Mouse (Mus musculus) intestine, embryonic 14.5 days (tissue): ENCODE measurements at regions not wholly inside any gene's neighbourhood (a gene's known extent, or its start where the extent isn't known, plus 50 kb on each side); places are given as distances from the start of the nearest gene placed in this dataset.

Experiments
- ATAC-seq: fragments of 200-750 bp; cut with Nextera tagmentation; replicated peaks from 2 replicates; pipeline ENCODE4 v1.8.0; 2017; ENCODE audit warnings: low read depth, moderate number of reproducible peaks, moderate TSS enrichment, moderate library complexity; ENCODE audit not compliant: low FRiP score, low TSS enrichment
- DNase-seq: peaks from one replicate; pipeline ENCODE4 v3.0.0-alpha.2; 2018; ENCODE audit warnings: low spot score
- H3K27ac ChIP-seq: fragments of 300-500 bp; sonication (generic); 2 replicates; pipeline ENCODE4 v1.5.1; 2014; ENCODE audit warnings: low read depth, mild to moderate bottlenecking, control low read depth
- H3K27me3 ChIP-seq: fragments of 300-500 bp; sonication (generic); replicated peaks from 2 replicates; pipeline ENCODE4 v1.6.1; 2014; ENCODE audit warnings: low read length, control low read depth; ENCODE audit not compliant: control insufficient read depth, insufficient read depth
- H3K36me3 ChIP-seq: fragments of 300-500 bp; sonication (generic); 2 replicates; pipeline ENCODE4 v1.6.1; 2014; ENCODE audit warnings: low read length, control low read depth; ENCODE audit not compliant: control insufficient read depth, insufficient read depth
- H3K4me1 ChIP-seq: fragments of 300-500 bp; sonication (generic); replicated peaks from 2 replicates; pipeline ENCODE4 v1.6.1; 2014; ENCODE audit warnings: low read length, control low read depth, mixed read lengths; ENCODE audit not compliant: control insufficient read depth, insufficient read depth
- H3K4me2 ChIP-seq: fragments of 300-500 bp; sonication (generic); 2 replicates; pipeline ENCODE4 v1.6.1; 2014; ENCODE audit warnings: low read length
- H3K4me3 ChIP-seq: fragments of 300-500 bp; sonication (generic); 2 replicates; pipeline ENCODE4 v1.5.1; 2014; ENCODE audit warnings: low read depth, low read length, control low read depth, mixed read lengths
- H3K9ac ChIP-seq: fragments of 300-500 bp; sonication (generic); 2 replicates; pipeline ENCODE4 v1.6.1; 2014; ENCODE audit warnings: mild to moderate bottlenecking, low read length
- H3K9me3 ChIP-seq: fragments of 300-500 bp; sonication (generic); 2 replicates; pipeline ENCODE4 v1.6.1; 2016; ENCODE audit warnings: low read length, control low read depth; ENCODE audit not compliant: control insufficient read depth
- WGBS: fragments of 180-500 bp; shearing (Covaris S2); extraction: QIAGEN DNeasy Blood & Tissue Kit; methylation state at CpG from one replicate; pipeline ENCODE4 v1.1.7; 2014; 5-methylcytosine and 5-hydroxymethylcytosine counted together

DNA sequence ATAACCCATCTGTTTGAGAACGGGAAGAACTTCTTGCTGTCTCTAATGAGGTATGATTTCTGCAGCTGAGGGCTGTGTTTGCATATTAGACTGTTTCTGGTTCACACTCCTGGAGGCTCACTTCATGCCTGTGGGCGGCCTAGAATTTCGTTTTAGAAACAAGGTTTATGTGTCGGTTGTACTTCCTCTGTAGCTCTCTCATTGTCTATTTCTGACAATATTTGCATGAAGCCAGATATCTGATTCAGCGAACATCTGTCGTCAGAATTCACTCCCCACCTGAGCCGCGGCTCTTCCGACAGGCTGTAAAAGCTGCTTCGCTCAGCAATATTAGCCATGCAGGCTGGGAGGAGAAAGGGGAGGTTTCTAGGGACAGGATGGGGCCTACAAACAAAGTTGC, 233.4 kb downstream of the Adra2a start:
- Histone ChIP-seq H3K9ac (no peak overlapping the region), H3K27ac (no peak overlapping the region), H3K9me3 (no peaks in the 10 kb centered on the region), H3K4me2 (no peak overlapping the region), H3K27me3 (no peaks in the 10 kb centered on the region), H3K4me1 (no peaks in the 10 kb centered on the region), H3K4me3 (no peak overlapping the region), H3K36me3 (no peaks in the 10 kb centered on the region)
- WGBS: 88% methylated on average over 10 of the region's 10 CpGs
- DNase-seq (no peak), ATAC-seq (no peak)

DNA sequence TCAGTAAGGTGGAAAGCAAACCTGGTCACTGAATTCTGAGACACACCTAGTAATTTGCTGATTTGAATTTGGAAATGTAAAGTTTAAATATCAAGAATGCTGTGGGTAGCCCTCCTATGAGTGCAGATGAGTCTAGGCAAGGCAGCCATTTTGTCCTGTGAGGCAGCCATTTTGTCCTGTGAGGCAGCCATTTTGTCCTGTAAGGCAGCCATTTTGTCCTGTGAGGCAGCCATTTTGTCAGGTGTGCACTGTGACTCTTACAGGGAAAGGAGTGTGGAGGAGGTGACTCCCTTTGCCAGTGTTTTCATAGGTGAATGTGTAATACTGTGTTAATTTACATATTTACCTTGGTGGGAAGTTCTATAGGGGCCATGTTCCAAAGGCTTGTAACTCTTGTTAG, 241.5 kb downstream of the Adra2a start:
- no peak overlapping the region for H3K4me2 ChIP-seq
- DNase-seq (no peak), ATAC-seq (no peak)
- no peaks in the 10 kb centered on the region for H3K27me3 ChIP-seq
- H3K36me3 ChIP-seq: no peaks in the 10 kb centered on the region
- no peak overlapping the region for H3K9ac ChIP-seq
- H3K9me3 ChIP-seq: no peaks in the 10 kb centered on the region
- H3K4me3 ChIP-seq: no peak overlapping the region
- no peaks in the 10 kb centered on the region for H3K4me1 ChIP-seq
- H3K27ac ChIP-seq: no peak overlapping the region

DNA sequence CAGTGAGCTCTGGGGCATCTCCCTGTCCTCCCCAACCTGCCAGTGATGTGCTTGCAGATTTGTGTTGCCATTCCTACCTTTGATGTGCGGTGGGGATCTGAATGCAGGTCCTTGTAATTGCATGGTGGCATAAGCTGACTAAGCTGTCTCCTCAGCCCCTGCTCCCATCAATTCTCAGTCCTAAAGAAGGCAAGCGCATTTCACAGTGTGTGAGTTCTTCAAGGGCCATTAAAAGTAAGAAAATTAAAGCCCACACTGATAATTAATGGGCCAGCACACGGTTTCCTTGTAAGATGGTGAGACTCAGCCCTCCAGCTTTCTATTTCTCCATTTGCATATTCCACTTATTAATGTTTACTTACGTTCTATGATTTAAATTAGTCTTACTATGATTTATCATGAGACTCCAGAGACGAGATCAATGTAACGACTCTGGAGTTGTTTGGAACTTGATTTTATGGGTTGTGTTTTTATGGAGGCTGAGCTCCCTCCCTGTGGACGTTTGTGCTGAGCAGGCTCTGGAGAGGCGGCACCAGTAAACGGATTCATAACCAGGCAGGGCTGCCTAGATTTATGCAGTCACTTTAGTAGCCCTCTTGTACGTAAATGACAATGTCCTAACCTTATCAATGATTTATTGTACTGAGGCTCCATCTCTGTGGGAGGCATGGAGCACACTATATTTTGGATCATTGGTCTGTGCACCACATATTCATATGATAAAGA, 253.9 kb downstream of the Adra2a start:
- ATAC-seq (no peak), DNase-seq (no peak)
- Histone ChIP-seq H3K4me3 (no peak overlapping the region), H3K36me3 (no peaks in the 10 kb centered on the region), H3K9ac (no peak overlapping the region), H3K27ac (no peak overlapping the region), H3K4me2 (no peak overlapping the region), H3K27me3 (no peaks in the 10 kb centered on the region), H3K9me3 (no peaks in the 10 kb centered on the region), H3K4me1 (no peaks in the 10 kb centered on the region)
- WGBS: 62% methylated on average over 10 of the region's 10 CpGs

DNA sequence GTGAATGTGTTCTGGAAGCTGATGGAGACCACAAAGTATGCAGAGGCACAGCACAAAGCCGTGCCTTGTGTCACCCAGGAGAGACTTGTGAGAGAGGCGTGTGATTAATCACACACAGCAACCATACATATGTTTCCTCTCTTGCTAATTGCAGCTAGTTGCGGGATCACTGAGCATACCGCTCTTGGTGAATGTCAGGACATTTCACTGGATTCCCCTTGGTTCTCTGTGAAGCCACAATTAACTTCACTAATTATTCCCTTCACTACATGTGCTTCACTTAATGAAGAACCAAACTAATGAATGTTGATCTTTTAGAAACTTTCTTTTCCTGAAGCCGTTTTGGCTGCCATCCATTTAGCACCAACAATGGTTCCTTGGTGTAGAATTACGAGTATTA, 267.3 kb downstream of the Adra2a start:
- no peak overlapping the region for H3K4me3 ChIP-seq
- WGBS: 70% methylated on average over 6 of the region's 6 CpGs
- H3K4me2 ChIP-seq: no peak overlapping the region
- no peaks in the 10 kb centered on the region for H3K27me3 ChIP-seq
- H3K9ac ChIP-seq: no peak overlapping the region
- H3K9me3 ChIP-seq: no peaks in the 10 kb centered on the region
- ATAC-seq: no peak
- no peak overlapping the region for H3K27ac ChIP-seq
- DNase-seq: no peak
- no peaks in the 10 kb centered on the region for H3K4me1 ChIP-seq
- no peaks in the 10 kb centered on the region for H3K36me3 ChIP-seq

DNA sequence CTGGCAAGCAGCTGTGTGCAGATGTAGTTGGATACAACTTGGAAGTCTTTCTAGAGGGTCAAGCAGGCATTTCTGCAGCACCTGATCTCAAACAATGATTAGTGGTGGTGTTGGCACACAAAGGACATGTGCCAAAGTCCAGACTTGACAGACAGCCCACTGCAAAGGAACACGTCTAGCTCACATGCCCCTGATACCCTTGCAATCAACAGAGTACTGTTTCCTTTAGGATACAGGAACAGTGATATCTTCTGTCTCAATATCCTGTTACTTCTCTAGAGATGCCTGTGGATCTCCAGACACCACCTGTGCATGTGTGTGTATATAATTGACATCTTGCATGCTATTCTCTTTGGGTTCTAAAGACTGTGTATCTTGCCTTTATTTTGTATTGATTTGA, 267.8 kb downstream of the Adra2a start:
- H3K4me2 ChIP-seq: no peak overlapping the region
- no peak overlapping the region for H3K27ac ChIP-seq
- H3K27me3 ChIP-seq: no peaks in the 10 kb centered on the region
- no peak overlapping the region for H3K4me3 ChIP-seq
- H3K4me1 ChIP-seq: no peaks in the 10 kb centered on the region
- no peak for ATAC-seq
- 69% methylated on average over 1 of the region's 1 CpGs for WGBS
- no peak for DNase-seq
- no peaks in the 10 kb centered on the region for H3K9me3 ChIP-seq
- no peak overlapping the region for H3K9ac ChIP-seq
- no peaks in the 10 kb centered on the region for H3K36me3 ChIP-seq

DNA sequence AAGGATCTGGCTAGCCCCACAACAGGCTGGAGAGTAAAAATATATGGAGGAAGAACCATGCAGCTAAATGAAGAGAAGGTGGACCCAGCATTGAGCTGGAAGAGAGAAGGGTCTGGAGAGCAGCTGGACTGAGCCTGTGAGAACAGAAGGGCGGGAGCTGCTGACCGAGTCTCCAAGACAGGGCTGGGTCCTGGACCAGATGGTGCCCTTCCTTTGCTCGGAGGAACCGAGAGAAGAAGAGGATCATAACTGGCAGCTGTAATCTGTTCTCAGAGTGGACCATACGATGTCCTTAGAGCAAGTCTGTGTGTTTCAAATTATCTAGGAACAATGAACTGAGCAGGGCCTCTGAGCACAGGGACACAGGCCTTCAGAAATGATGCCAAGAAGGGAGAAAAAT, 279.3 kb downstream of the Adra2a start:
- WGBS: 66% methylated on average over 5 of the region's 5 CpGs
- H3K9me3 ChIP-seq: no peaks in the 10 kb centered on the region
- H3K4me1 ChIP-seq: no peaks in the 10 kb centered on the region
- H3K9ac ChIP-seq: no peak overlapping the region
- no peaks in the 10 kb centered on the region for H3K27me3 ChIP-seq
- DNase-seq: no peak
- ATAC-seq: no peak
- H3K4me2 ChIP-seq: no peak overlapping the region
- no peak overlapping the region for H3K4me3 ChIP-seq
- H3K36me3 ChIP-seq: no peaks in the 10 kb centered on the region
- no peak overlapping the region for H3K27ac ChIP-seq

DNA sequence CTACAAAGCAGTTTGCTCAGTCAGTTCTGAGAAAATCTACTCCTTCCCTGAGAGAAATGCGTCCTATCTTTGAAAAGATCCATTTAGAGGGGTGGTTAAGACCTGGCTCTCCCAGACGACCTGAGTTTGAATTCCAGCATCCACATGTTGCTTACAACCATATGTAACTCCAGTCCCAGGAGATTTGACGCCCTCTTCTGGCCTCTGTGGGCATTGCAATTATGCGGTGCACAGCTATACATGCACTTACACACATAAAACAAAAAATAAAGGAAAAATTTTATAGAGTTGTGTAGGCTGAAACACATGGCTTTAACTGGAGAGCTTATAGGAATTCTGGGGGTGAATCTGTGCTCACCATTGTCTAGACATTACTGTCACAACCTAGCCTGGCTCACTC, 281.0 kb downstream of the Adra2a start:
- H3K36me3 ChIP-seq: no peaks in the 10 kb centered on the region
- no peak overlapping the region for H3K4me3 ChIP-seq
- peaks cover 3% of the 10 kb centered on the region; the same call in 1 of the 2 replicates for H3K9me3 ChIP-seq
- DNase-seq (no peak), ATAC-seq (no peak)
- no peaks in the 10 kb centered on the region for H3K4me1 ChIP-seq
- no peak overlapping the region for H3K27ac ChIP-seq
- 63% methylated on average over 4 of the region's 4 CpGs for WGBS
- H3K4me2 ChIP-seq: no peak overlapping the region
- no peaks in the 10 kb centered on the region for H3K27me3 ChIP-seq
- no peak overlapping the region for H3K9ac ChIP-seq

DNA sequence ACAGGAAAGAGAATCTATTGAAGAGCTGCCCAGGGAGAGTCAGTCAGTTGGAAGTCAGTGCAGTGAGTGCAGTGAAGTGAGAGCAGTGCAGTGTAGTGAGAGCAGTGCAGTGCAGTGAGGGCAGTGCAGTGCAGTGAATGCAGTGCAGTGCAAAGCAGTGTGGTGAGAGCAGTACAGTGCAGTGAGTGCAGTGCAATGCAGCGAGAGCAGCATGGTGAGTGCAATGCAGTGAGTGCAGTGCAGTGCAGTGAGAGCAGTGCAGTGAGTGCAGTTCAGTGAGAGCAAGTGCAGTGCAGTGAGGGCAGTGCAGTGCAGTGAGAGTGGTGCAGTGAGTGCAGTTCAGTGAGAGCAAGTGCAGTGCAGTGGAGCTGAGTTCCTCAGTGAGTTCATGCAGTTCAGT, 288.2 kb downstream of the Adra2a start:
- no peaks in the 10 kb centered on the region for H3K36me3 ChIP-seq
- no peaks in the 10 kb centered on the region for H3K4me1 ChIP-seq
- no peak for ATAC-seq
- no peak for DNase-seq
- WGBS: 89% methylated on average over 1 of the region's 1 CpGs
- H3K9me3 ChIP-seq: peaks cover 3% of the 10 kb centered on the region; the same call in 1 of the 2 replicates
- H3K27me3 ChIP-seq: no peaks in the 10 kb centered on the region
- H3K4me3 ChIP-seq: no peak overlapping the region
- no peak overlapping the region for H3K27ac ChIP-seq
- H3K4me2 ChIP-seq: no peak overlapping the region
- H3K9ac ChIP-seq: no peak overlapping the region

DNA sequence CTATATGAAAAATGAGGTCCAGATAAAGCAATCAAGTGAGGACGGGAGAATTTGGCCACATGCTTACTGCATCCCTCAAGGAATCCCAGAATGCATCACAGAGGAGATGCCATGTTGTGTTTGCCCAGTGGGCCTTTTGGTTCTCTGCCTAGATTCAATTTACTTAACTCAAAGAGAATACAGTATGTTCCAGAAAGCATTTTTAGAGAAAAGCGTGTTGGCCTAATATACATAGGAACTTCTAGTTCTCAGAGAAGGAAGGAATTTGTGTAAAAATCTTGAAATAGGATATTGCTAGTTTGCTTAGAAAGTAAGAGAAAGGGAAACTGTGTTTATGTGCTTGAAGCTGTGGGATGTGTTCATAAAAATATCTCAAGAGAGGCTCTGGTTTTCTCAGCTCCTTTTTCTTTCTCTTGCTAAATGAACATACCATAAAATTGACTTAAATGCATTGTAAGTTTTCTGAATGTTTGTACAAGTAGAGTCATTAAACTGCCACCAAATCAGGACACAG, 296.9 kb downstream of the Adra2a start:
- Histone ChIP-seq H3K27ac (no peak overlapping the region), H3K4me2 (no peak overlapping the region), H3K4me3 (no peak overlapping the region), H3K27me3 (no peaks in the 10 kb centered on the region), H3K9me3 (no peaks in the 10 kb centered on the region), H3K4me1 (no peaks in the 10 kb centered on the region), H3K9ac (no peak overlapping the region), H3K36me3 (no peaks in the 10 kb centered on the region)
- DNase-seq (no peak), ATAC-seq (no peak)
- WGBS: 82% methylated on average over 2 of the region's 2 CpGs
